Mouse (Mus musculus) G1E-ER4 (cell line): Measurements from ENCODE around the gene Epha1. TPM values are rescaled to one million over a fixed set of nuclear protein-coding genes. Genes with fewer than 3 reads are reported as not detected.

Source experiments
- GATA1 ChIP-seq: IDR thresholded peaks from one replicate; pipeline ENCODE4 v1.8.0; 2012; ENCODE audit warnings: low read length, inconsistent platforms
- polyA plus RNA-seq: library from polyadenylated mRNA; stranded (reverse); fragments of >175 nt; gene quantifications from 2 replicates; pipeline ENCODE4 v1.2.3, GENCODE M21; 2012

The Epha1 gene
- polyA plus RNA-seq, 1 experiment, result not detected

GRCm38 (mm10) chr6:42379551-42379950, 6.5 kb upstream of the Epha1 start:
- no peak for TF ChIP-seq GATA1

- TF ChIP-seq GATA1, result no peak
These were observed 4.2 kb upstream of the Epha1 start for GRCm38 (mm10) chr6:42377280-42377679.

- no peak for TF ChIP-seq GATA1
These were observed 3.5 kb upstream of the Epha1 start for GRCm38 (mm10) chr6:42376504-42377019.

- no peak for TF ChIP-seq GATA1
These were observed 2.9 kb upstream of the Epha1 start for GRCm38 (mm10) chr6:42376016-42376415.

GRCm38 (mm10) chr6:42375131-42375530, 2.1 kb upstream of the Epha1 start:
- no peak for TF ChIP-seq GATA1

GRCm38 (mm10) chr6:42374701-42375100, 1.6 kb upstream of the Epha1 start:
- TF ChIP-seq GATA1, result no peak

GRCm38 (mm10) chr6:42373669-42374430, 782 bp upstream of the Epha1 start:
- no peak for TF ChIP-seq GATA1

GRCm38 (mm10) chr6:42372421-42372815, 650 bp downstream of the Epha1 start:
- no peak for TF ChIP-seq GATA1

- no peak for TF ChIP-seq GATA1
These were observed 1.1 kb downstream of the Epha1 start for GRCm38 (mm10) chr6:42372001-42372400.

- no peak for TF ChIP-seq GATA1
These were observed 2.3 kb downstream of the Epha1 start for GRCm38 (mm10) chr6:42370630-42371363.

GRCm38 (mm10) chr6:42369870-42370269, 3.2 kb downstream of the Epha1 start:
- TF ChIP-seq GATA1, result no peak

- TF ChIP-seq GATA1, result no peak
These were observed 7.9 kb downstream of the Epha1 start for GRCm38 (mm10) chr6:42365215-42365614.

- no peak for TF ChIP-seq GATA1
These were observed 8.5 kb downstream of the Epha1 start for GRCm38 (mm10) chr6:42364607-42365006.

- TF ChIP-seq GATA1, result no peak
These were observed 9.0 kb downstream of the Epha1 start for GRCm38 (mm10) chr6:42364066-42364465.

- no peak for TF ChIP-seq GATA1
These were observed 10.1 kb downstream of the Epha1 start for GRCm38 (mm10) chr6:42362974-42363373.

GRCm38 (mm10) chr6:42362497-42362896, 10.6 kb downstream of the Epha1 start:
- no peak for TF ChIP-seq GATA1

- TF ChIP-seq GATA1, result no peak
These were observed 11.0 kb downstream of the Epha1 start for GRCm38 (mm10) chr6:42362074-42362473.
